Mouse (Mus musculus) adrenal gland, adult 8-10 months (tissue): ENCODE measurements around the gene Srrm4. TPM values are rescaled to one million over a fixed set of nuclear protein-coding genes. Genes with fewer than 3 reads are reported as not detected.

Source experiments
- DNase-seq: peaks from one replicate; pipeline ENCODE4 v3.0.0; 2022
- total RNA-seq, 4 experiments: library from RNA; stranded (reverse); gene quantifications; 2 replicates each; pipeline ENCODE4 v1.2.4; 2022

Srrm4 gene
- total RNA-seq, 4 experiments from 2014 or later: 1.3 to 2.7 (median 2.3) TPM

GRCm38 (mm10) chr5:116400801-116401200, 190.8 kb downstream of the Srrm4 start:
- DNase-seq: no peak

- DNase-seq: peak; percentile 72
Observed at GRCm38 (mm10) chr5:116400042-116400730, 191.4 kb downstream of the Srrm4 start.

GRCm38 (mm10) chr5:116396104-116396503, 195.5 kb downstream of the Srrm4 start:
- no peak for DNase-seq

GRCm38 (mm10) chr5:116392603-116393002, 199.0 kb downstream of the Srrm4 start:
- DNase-seq: peak; percentile 86

GRCm38 (mm10) chr5:116389856-116390542, 201.6 kb downstream of the Srrm4 start:
- DNase-seq: peak; percentile 64

- peak; percentile 24 for DNase-seq
Observed at GRCm38 (mm10) chr5:116389321-116389720, 202.3 kb downstream of the Srrm4 start.

Other genes with a start within 250 kb of the Srrm4 start
- 100 to 1,000 TPM; 111 to 179 (median 142) TPM for gene Hspb8, start 169.0 kb downstream of the Srrm4 start, total RNA-seq